Mouse (Mus musculus) erythroblast, adult 5-6 weeks (primary cell): Measurements from ENCODE around the gene Hoxa6. TPM values are rescaled to one million over a fixed set of nuclear protein-coding genes. Genes with fewer than 3 reads are reported as not detected.

Experiments
- ATAC-seq: replicated peaks from 2 replicates; pipeline ENCODE4 v1.8.0; 2016; ENCODE audit warnings: moderate number of reproducible peaks, mild to moderate bottlenecking, moderate TSS enrichment, inconsistent platforms; ENCODE audit not compliant: poor library complexity, low FRiP score, severe bottlenecking
- total RNA-seq, 2 experiments: library from RNA; stranded (forward) in 1 of 2; stranded (reverse) in 1 of 2; fragments of 150-400 nt in 1 of 2; fragments of 200-764, 138-1000 nt in 1 of 2; gene quantifications; 2 replicates each; pipeline versions ENCODE4 v1.2.3 to v1.2.4; 2015 to 2017; ENCODE audit warnings: low replicate concordance in 2 of 2

The Hoxa6 gene
- total RNA-seq, 2 experiments from 2014 or later = not detected

DNA sequence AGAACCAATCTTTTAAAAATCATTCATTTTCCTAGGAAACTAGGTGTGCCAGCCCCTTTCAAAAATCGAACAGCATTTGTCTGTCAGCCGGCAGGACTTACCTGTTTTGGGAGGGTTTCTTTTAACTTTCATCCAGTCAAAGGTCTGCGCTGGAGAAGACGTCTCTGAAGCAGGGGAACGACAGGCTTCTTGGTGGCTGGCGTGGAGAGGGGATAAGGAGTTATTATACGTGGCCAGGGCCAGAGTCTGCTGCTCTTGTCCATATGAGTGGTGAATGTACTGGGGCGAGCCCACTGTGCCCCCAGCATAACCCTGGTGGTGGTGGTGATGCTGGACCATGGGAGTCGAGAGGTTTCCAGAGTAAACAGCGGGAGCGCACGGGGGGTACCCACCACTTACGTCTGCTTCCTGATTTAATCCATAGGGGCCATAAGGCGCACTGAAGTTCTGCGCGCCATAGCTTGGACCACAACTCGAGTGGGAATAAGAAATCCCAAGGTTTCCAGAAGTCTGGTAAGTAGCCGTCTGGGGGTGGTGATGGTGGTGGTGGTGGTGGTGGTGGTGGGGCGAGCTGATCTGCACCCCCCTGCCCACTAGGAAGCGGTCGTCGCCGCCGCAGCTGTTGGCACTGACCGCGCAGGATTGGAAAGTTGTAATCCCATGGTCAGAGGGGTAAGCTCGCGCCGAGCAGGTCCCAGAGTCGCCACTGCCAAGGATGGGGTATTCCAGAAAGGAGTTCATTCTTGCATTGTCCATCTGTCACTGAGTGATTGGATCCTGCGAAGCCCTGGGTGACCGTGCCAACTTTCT, 50.9 kb downstream of the Hoxa6 start:
- ATAC-seq = no peak

DNA sequence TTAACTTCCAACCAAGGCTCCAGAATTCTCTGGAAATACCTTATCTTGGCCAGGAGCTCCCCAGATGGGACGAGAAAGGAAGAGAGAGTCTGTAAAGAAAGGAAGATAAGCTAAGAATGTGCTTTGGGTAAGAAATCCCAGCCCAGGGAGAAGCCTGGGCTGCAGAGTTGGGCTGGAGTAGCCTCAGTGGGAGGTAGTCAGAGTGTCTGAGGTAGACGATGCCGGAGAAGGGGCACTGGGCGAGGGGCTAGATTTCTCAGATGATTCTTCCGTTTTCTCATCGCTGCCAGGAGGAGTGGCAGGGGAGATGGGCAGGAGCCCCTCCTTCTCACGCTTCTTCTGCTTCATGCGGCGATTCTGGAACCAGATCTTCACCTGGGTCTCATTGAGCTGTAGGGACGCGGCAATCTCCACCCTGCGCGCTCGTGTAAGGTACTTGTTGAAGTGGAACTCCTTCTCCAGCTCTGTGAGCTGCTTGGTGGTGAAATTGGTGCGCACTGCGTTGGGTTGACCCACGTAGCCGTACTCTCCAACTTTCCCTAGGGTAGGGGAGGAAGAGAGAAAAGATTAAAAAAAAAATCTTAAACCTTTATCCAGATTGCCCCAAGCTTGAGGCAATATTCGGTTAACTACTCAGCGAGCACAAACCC, 51.8 kb downstream of the Hoxa6 start:
- ATAC-seq = no peak

Other genes starting within 250 kb of the Hoxa6 start
- 34.8 and 68.1 TPM in 2 replicates for gene Skap2, start 196.2 kb downstream of the Hoxa6 start, total RNA-seq (2015; ENCODE audit: low replicate concordance)
- 37.2 and 38.3 TPM in 2 replicates for gene Skap2, start 196.2 kb downstream of the Hoxa6 start, total RNA-seq (2017; ENCODE audit: low replicate concordance)
- gene Hoxa1, start 50.4 kb downstream of the Hoxa6 start, total RNA-seq (2015; ENCODE audit: low replicate concordance) = not detected in 2 replicates
- gene Hoxa1, start 50.4 kb downstream of the Hoxa6 start, total RNA-seq (2017; ENCODE audit: low replicate concordance) = not detected in 2 replicates
- gene Hoxa2, start 43.9 kb downstream of the Hoxa6 start, total RNA-seq (2015; ENCODE audit: low replicate concordance) = not detected in 2 replicates
- gene Hoxa2, start 43.9 kb downstream of the Hoxa6 start, total RNA-seq (2017; ENCODE audit: low replicate concordance) = not detected in 2 replicates
- gene 5730596B20Rik, start 31.2 kb downstream of the Hoxa6 start, total RNA-seq (2015; ENCODE audit: low replicate concordance) = not detected in 2 replicates
- not detected in 2 replicates for gene 5730596B20Rik, start 31.2 kb downstream of the Hoxa6 start, total RNA-seq (2017; ENCODE audit: low replicate concordance)
- gene Hoxa4, start 17.0 kb downstream of the Hoxa6 start, total RNA-seq (2015; ENCODE audit: low replicate concordance) = not detected in 2 replicates
- 0.34 TPM in 1 of 2 replicates, not detected in the other for gene Hoxa4, start 17.0 kb downstream of the Hoxa6 start, total RNA-seq (2017; ENCODE audit: low replicate concordance)
- gene Hoxa5, start 4.1 kb downstream of the Hoxa6 start, total RNA-seq (2015; ENCODE audit: low replicate concordance) = not detected in 2 replicates
- gene Hoxa5, start 4.1 kb downstream of the Hoxa6 start, total RNA-seq (2017; ENCODE audit: low replicate concordance) = 0.17 and 0.56 TPM in 2 replicates
- not detected in 2 replicates for gene Hoxa3, start 4.6 kb upstream of the Hoxa6 start, total RNA-seq (2015; ENCODE audit: low replicate concordance)
- gene Hoxa3, start 4.6 kb upstream of the Hoxa6 start, total RNA-seq (2017; ENCODE audit: low replicate concordance) = not detected in 2 replicates
- gene Gm28308, start 4.6 kb upstream of the Hoxa6 start, total RNA-seq (2015; ENCODE audit: low replicate concordance) = not detected in 2 replicates
- gene Gm28308, start 4.6 kb upstream of the Hoxa6 start, total RNA-seq (2017; ENCODE audit: low replicate concordance) = not detected in 2 replicates
- gene Hoxa7, start 13.1 kb upstream of the Hoxa6 start, total RNA-seq (2015; ENCODE audit: low replicate concordance) = 0.77 and 2.5 TPM in 2 replicates
- 1.3 and 2.1 TPM in 2 replicates for gene Hoxa7, start 13.1 kb upstream of the Hoxa6 start, total RNA-seq (2017; ENCODE audit: low replicate concordance)
- 3.3 TPM in 1 of 2 replicates, not detected in the other for gene Hoxa9, start 22.4 kb upstream of the Hoxa6 start, total RNA-seq (2015; ENCODE audit: low replicate concordance)
- gene Hoxa9, start 22.4 kb upstream of the Hoxa6 start, total RNA-seq (2017; ENCODE audit: low replicate concordance) = 2.5 and 4.0 TPM in 2 replicates
- gene Hoxa10, start 32.1 kb upstream of the Hoxa6 start, total RNA-seq (2015; ENCODE audit: low replicate concordance) = not detected in 2 replicates
- not detected in 2 replicates for gene Hoxa10, start 32.1 kb upstream of the Hoxa6 start, total RNA-seq (2017; ENCODE audit: low replicate concordance)
- not detected in 2 replicates for gene Hoxa11, start 37.1 kb upstream of the Hoxa6 start, total RNA-seq (2015; ENCODE audit: low replicate concordance)
- not detected in 2 replicates for gene Hoxa11, start 37.1 kb upstream of the Hoxa6 start, total RNA-seq (2017; ENCODE audit: low replicate concordance)
- not detected in 2 replicates for gene Hoxa13, start 52.2 kb upstream of the Hoxa6 start, total RNA-seq (2015; ENCODE audit: low replicate concordance)
- gene Hoxa13, start 52.2 kb upstream of the Hoxa6 start, total RNA-seq (2017; ENCODE audit: low replicate concordance) = not detected in 2 replicates
- not detected in 2 replicates for gene Evx1, start 104.8 kb upstream of the Hoxa6 start, total RNA-seq (2015; ENCODE audit: low replicate concordance)
- gene Evx1, start 104.8 kb upstream of the Hoxa6 start, total RNA-seq (2017; ENCODE audit: low replicate concordance) = not detected in 2 replicates